Mouse (Mus musculus): ENCODE results near the gene Utp3. TPM values are rescaled to one million over a fixed set of nuclear protein-coding genes. Genes with fewer than 3 reads are reported as not detected.

Utp3 gene
- polyA plus RNA-seq, 1 experiment from 2014 or later: 32.8 TPM

GRCm38 (mm10) chr5:88583271-88584031 lies 29.2 kb downstream of the Utp3 start:
- peak; percentile 97 for ATAC-seq
- peak; percentile 98 for DNase-seq (ENCODE audit: low spot score)
- 8% methylated on average over 9 of the region's 9 CpGs for WGBS

GRCm38 (mm10) chr5:88584061-88584460 lies 29.8 kb downstream of the Utp3 start:
- Histone ChIP-seq H3K27me3 (replicated peaks; ENCODE audit: control insufficient read depth, insufficient read depth, low read length) (no peaks in the 10 kb centered on the region), H3K4me3 (ENCODE audit: low read depth, low read length) (peak overlapping the region; percentile 56), H3K36me3 (ENCODE audit: control insufficient read depth, insufficient read depth, low read length) (0 out of 2 replicates have a peak, but pooled peaks cover 4% of the 10 kb centered on the region), H3K27ac (ENCODE audit: low read depth, low read length) (peak overlapping the region; percentile 67; the same call in 1 of the 2 replicates), H3K4me2 (ENCODE audit: low read length) (peak overlapping the region; percentile 90), H3K9me3 (replicated peaks; ENCODE audit: control insufficient read depth, low read length) (no peaks in the 10 kb centered on the region), H3K9ac (ENCODE audit: low read length) (peak overlapping the region; percentile 67), H3K4me1 (ENCODE audit: control insufficient read depth, insufficient read depth, low read length) (peaks cover 31% of the 10 kb centered on the region)
- DNase-seq (ENCODE audit: low spot score) (peak; percentile 66), ATAC-seq (peak; percentile 55)
- 21% methylated on average over 9 of the region's 9 CpGs for WGBS

More at GRCm38 (mm10) chr5:88583271-88584031, 29.2 kb downstream of the Utp3 start:
- peak overlapping the region; percentile 67 for H3K9ac ChIP-seq (ENCODE audit: low read length)
- 0 out of 2 replicates have a peak, but pooled peaks cover 4% of the 10 kb centered on the region for H3K36me3 ChIP-seq (ENCODE audit: control insufficient read depth, insufficient read depth, low read length)
- H3K27me3 ChIP-seq (replicated peaks; ENCODE audit: control insufficient read depth, insufficient read depth, low read length): no peaks in the 10 kb centered on the region
- peak overlapping the region; percentile 67; the same call in 1 of the 2 replicates for H3K27ac ChIP-seq (ENCODE audit: low read depth, low read length)
- peaks cover 31% of the 10 kb centered on the region for H3K4me1 ChIP-seq (ENCODE audit: control insufficient read depth, insufficient read depth, low read length)
- H3K9me3 ChIP-seq (replicated peaks; ENCODE audit: control insufficient read depth, low read length): no peaks in the 10 kb centered on the region
- peak overlapping the region; percentile 56 for H3K4me3 ChIP-seq (ENCODE audit: low read depth, low read length)
- H3K4me2 ChIP-seq (ENCODE audit: low read length): peak overlapping the region; percentile 90

GRCm38 (mm10) chr5:88586407-88587174 lies 32.3 kb downstream of the Utp3 start:
- peaks cover 31% of the 10 kb centered on the region for H3K4me1 ChIP-seq (ENCODE audit: control insufficient read depth, insufficient read depth, low read length)
- WGBS: 70% methylated on average over 7 of the region's 7 CpGs
- H3K9ac ChIP-seq (ENCODE audit: low read length): peak overlapping the region; percentile 67
- no peak for DNase-seq (ENCODE audit: low spot score)
- no peaks in the 10 kb centered on the region for H3K27me3 ChIP-seq (replicated peaks; ENCODE audit: control insufficient read depth, insufficient read depth, low read length)
- peak overlapping the region; percentile 90 for H3K4me2 ChIP-seq (ENCODE audit: low read length)
- peak overlapping the region; percentile 56 for H3K4me3 ChIP-seq (ENCODE audit: low read depth, low read length)
- ATAC-seq: no peak
- H3K27ac ChIP-seq (ENCODE audit: low read depth, low read length): 0 out of 2 replicates have a peak overlapping the region, but pooled peaks have one; percentile 48
- H3K9me3 ChIP-seq (replicated peaks; ENCODE audit: control insufficient read depth, low read length): no peaks in the 10 kb centered on the region
- peaks cover 16% of the 10 kb centered on the region for H3K36me3 ChIP-seq (ENCODE audit: control insufficient read depth, insufficient read depth, low read length)

- Histone ChIP-seq H3K27me3 (replicated peaks; ENCODE audit: control insufficient read depth, insufficient read depth, low read length) (no peaks in the 10 kb centered on the region), H3K27ac (ENCODE audit: low read depth, low read length) (peak overlapping the region; percentile 48; the same call in 1 of the 2 replicates), H3K4me1 (ENCODE audit: control insufficient read depth, insufficient read depth, low read length) (peaks cover 31% of the 10 kb centered on the region), H3K4me2 (ENCODE audit: low read length) (peak overlapping the region; percentile 90), H3K36me3 (ENCODE audit: control insufficient read depth, insufficient read depth, low read length) (peaks cover 18% of the 10 kb centered on the region), H3K4me3 (ENCODE audit: low read depth, low read length) (peak overlapping the region; percentile 56), H3K9me3 (replicated peaks; ENCODE audit: control insufficient read depth, low read length) (no peaks in the 10 kb centered on the region), H3K9ac (ENCODE audit: low read length) (peak overlapping the region; percentile 67)
- ATAC-seq (peak; percentile 27), DNase-seq (ENCODE audit: low spot score) (peak; percentile 63)
- WGBS: 33% methylated on average over 13 of the region's 13 CpGs
These were observed 33.1 kb downstream of the Utp3 start for GRCm38 (mm10) chr5:88587211-88587934.

GRCm38 (mm10) chr5:88588481-88588880 lies 34.2 kb downstream of the Utp3 start:
- H3K9ac ChIP-seq (ENCODE audit: low read length): no peak overlapping the region
- WGBS: 52% methylated on average over 5 of the region's 5 CpGs
- ATAC-seq (no peak), DNase-seq (ENCODE audit: low spot score) (no peak)
- H3K36me3 ChIP-seq (ENCODE audit: control insufficient read depth, insufficient read depth, low read length): peaks cover 18% of the 10 kb centered on the region
- no peaks in the 10 kb centered on the region for H3K9me3 ChIP-seq (replicated peaks; ENCODE audit: control insufficient read depth, low read length)
- H3K4me3 ChIP-seq (ENCODE audit: low read depth, low read length): no peak overlapping the region
- H3K27ac ChIP-seq (ENCODE audit: low read depth, low read length): no peak overlapping the region
- H3K4me2 ChIP-seq (ENCODE audit: low read length): no peak overlapping the region
- peaks cover 31% of the 10 kb centered on the region for H3K4me1 ChIP-seq (ENCODE audit: control insufficient read depth, insufficient read depth, low read length)
- H3K27me3 ChIP-seq (replicated peaks; ENCODE audit: control insufficient read depth, insufficient read depth, low read length): no peaks in the 10 kb centered on the region

- Histone ChIP-seq H3K27ac (ENCODE audit: low read depth, low read length) (no peak overlapping the region), H3K4me1 (ENCODE audit: control insufficient read depth, insufficient read depth, low read length) (no peaks in the 10 kb centered on the region; the same call in 1 of the 2 replicates), H3K27me3 (replicated peaks; ENCODE audit: control insufficient read depth, insufficient read depth, low read length) (no peaks in the 10 kb centered on the region), H3K9me3 (replicated peaks; ENCODE audit: control insufficient read depth, low read length) (no peaks in the 10 kb centered on the region), H3K36me3 (ENCODE audit: control insufficient read depth, insufficient read depth, low read length) (peaks cover 41% of the 10 kb centered on the region), H3K9ac (ENCODE audit: low read length) (no peak overlapping the region), H3K4me3 (ENCODE audit: low read depth, low read length) (no peak overlapping the region), H3K4me2 (ENCODE audit: low read length) (no peak overlapping the region)
- WGBS: 92% methylated on average over 13 of the region's 13 CpGs
- no peak for DNase-seq (ENCODE audit: low spot score)
- ATAC-seq: no peak
These were observed 39.3 kb downstream of the Utp3 start for GRCm38 (mm10) chr5:88593421-88594172.

- H3K27ac ChIP-seq (ENCODE audit: low read depth, low read length): no peak overlapping the region
- no peak overlapping the region for H3K4me3 ChIP-seq (ENCODE audit: low read depth, low read length)
- no peaks in the 10 kb centered on the region for H3K9me3 ChIP-seq (replicated peaks; ENCODE audit: control insufficient read depth, low read length)
- no peaks in the 10 kb centered on the region for H3K4me1 ChIP-seq (ENCODE audit: control insufficient read depth, insufficient read depth, low read length)
- no peak overlapping the region for H3K4me2 ChIP-seq (ENCODE audit: low read length)
- no peaks in the 10 kb centered on the region for H3K27me3 ChIP-seq (replicated peaks; ENCODE audit: control insufficient read depth, insufficient read depth, low read length)
- H3K36me3 ChIP-seq (ENCODE audit: control insufficient read depth, insufficient read depth, low read length): peaks cover 46% of the 10 kb centered on the region
- H3K9ac ChIP-seq (ENCODE audit: low read length): no peak overlapping the region
- ATAC-seq: no peak
- WGBS: 93% methylated on average over 7 of the region's 7 CpGs
- no peak for DNase-seq (ENCODE audit: low spot score)
These were observed 39.9 kb downstream of the Utp3 start for GRCm38 (mm10) chr5:88594173-88594569.

Data from forebrain, embryonic 14.5 days (tissue).